Mouse (Mus musculus) heart, adult 2 months (tissue): ENCODE data around the gene U2af2. TPM values are rescaled to one million over a fixed set of nuclear protein-coding genes. Genes with fewer than 3 reads are reported as not detected.
"Not testable (repeated sequence)": the region's sequence is repeated elsewhere in the genome, so short reads cannot be mapped to it uniquely, and the experiment has no call there.

Experiments
- DNase-seq, 2 experiments: peaks; one replicate each; pipeline ENCODE4 v3.0.0; 2021
- H3K27ac ChIP-seq: fragments of 200-600 bp; 2 replicates; pipeline ENCODE4 v1.8.1; 2022
- H3K27me3 ChIP-seq: fragments of 200-500 bp; 2 replicates; pipeline ENCODE4 v1.6.1; 2012; ENCODE audit warnings: mild to moderate bottlenecking, low read length, inconsistent platforms, mixed read lengths; ENCODE audit not compliant: control insufficient read depth, insufficient read depth
- H3K36me3 ChIP-seq: fragments of 200-500 bp; 2 replicates; pipeline ENCODE4 v1.6.1; 2012; ENCODE audit warnings: low read length, inconsistent platforms; ENCODE audit not compliant: control insufficient read depth, insufficient read depth
- H3K4me1 ChIP-seq: fragments of 200-500 bp; 2 replicates; pipeline ENCODE4 v1.6.1; 2011; ENCODE audit warnings: low read length; ENCODE audit not compliant: control insufficient read depth, insufficient read depth
- H3K4me3 ChIP-seq: fragments of 200-600 bp; 2 replicates; pipeline ENCODE4 v1.8.1; 2022
- H3K79me2 ChIP-seq: fragments of 200-500 bp; replicated peaks from 2 replicates; pipeline ENCODE4 v1.6.1; 2012; ENCODE audit warnings: mild to moderate bottlenecking, inconsistent platforms, low read length, moderate library complexity, mixed read lengths; ENCODE audit not compliant: control insufficient read depth, insufficient read depth
- H3K9ac ChIP-seq: fragments of 200-500 bp; 2 replicates; pipeline ENCODE4 v1.6.1; 2012; ENCODE audit warnings: low read depth, mild to moderate bottlenecking, control low read depth, inconsistent platforms, low read length, mixed read lengths
- CTCF ChIP-seq: fragments of 200-600 bp; IDR thresholded peaks from 2 replicates; pipeline ENCODE4 v1.8.1; 2022; ENCODE audit warnings: antibody characterized with exemption, mild to moderate bottlenecking, moderate library complexity
- EP300 ChIP-seq: fragments of 200-500 bp; IDR thresholded peaks from 2 replicates; pipeline ENCODE4 v1.6.1; 2011; ENCODE audit warnings: low read depth, low read length, control low read depth; ENCODE audit not compliant: insufficient read depth
- POLR2A ChIP-seq: fragments of 200-500 bp; IDR thresholded peaks from 2 replicates; pipeline ENCODE4 v1.6.1; 2011; ENCODE audit warnings: mild to moderate bottlenecking, low read depth, low read length, control low read depth; ENCODE audit not compliant: insufficient read depth
- WGBS: fragments of 180-500 bp; shearing (Covaris S2); methylation state at CpG from one replicate; pipeline ENCODE4 v1.1.7; 2018; 5-methylcytosine and 5-hydroxymethylcytosine counted together
- intact Hi-C: fragments of 180-260 bp; cut with DNase I; formaldehyde crosslinking; loops from one replicate; pipeline ENCODE4 v1.15.1; 2025
- polyA plus RNA-seq: library from polyadenylated mRNA; depleted of rRNA; stranded (reverse); fragments of >200 nt; gene quantifications from 2 replicates; pipeline ENCODE4 v1.2.3, GENCODE M21; 2012
- total RNA-seq, 2 experiments: library from RNA; stranded (reverse); gene quantifications; 2 replicates each; pipeline ENCODE4 v1.2.3; 2021

The U2af2 gene
- total and polyA plus RNA-seq, 3 experiments: 65.6 to 84.4 (median 68.5) TPM

DNA sequence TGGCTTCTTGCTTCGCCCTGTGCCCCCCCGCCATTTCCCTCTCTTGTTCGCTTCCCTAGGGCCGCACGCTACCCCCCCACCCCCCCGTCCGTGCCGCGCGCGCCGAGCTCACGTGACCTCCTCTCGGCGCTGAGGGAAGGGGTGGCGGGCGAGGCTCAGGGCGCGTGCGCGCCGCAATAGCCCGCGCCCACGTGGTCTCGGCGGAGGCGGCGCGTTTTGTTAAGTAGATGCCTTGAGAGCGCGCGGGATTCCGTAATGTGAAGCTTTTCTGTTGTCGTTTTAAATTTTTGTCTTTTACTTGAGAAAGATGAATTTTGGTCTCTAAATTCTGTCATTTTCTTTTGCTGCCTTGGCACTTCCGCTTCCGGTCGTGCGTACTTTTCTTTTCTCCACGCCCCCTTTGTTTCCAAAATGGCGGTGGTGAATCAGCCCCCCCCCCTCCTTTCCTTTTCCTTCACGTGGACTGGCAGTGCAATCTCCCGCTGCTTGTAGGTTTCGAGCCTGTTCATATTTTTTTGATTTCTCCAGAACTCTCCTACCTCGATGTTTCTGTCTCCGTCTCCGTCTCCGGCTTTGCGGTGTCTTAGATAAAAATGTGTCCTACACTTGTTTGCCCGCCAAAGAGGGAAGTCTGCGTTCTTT lies 538 bp downstream of the U2af2 start:
- Histone ChIP-seq H3K27ac (peak overlapping the region; percentile 100), H3K4me1 (peaks cover 6% of the 10 kb centered on the region), H3K79me2 (peaks cover 6% of the 10 kb centered on the region), H3K4me3 (peak overlapping the region; percentile 93), H3K36me3 (peaks cover 16% of the 10 kb centered on the region), H3K9ac (peak overlapping the region; percentile 90), H3K27me3 (no peaks in the 10 kb centered on the region; the same call in 1 of the 2 replicates)
- intact Hi-C loops: loop anchor here (1.0 to 10.0 kb wide), 4 partner anchors 16 to 378 kb away; partner anchors contain the start of genes Gm44973, Hspbp1 and Kmt5c
- TF ChIP-seq POLR2A (no peak; the same call in 1 of the 2 replicates), CTCF (no peak), EP300 (no peak)
- DNase-seq: no peak
- 1% methylated on average over 50 of the region's 51 CpGs for WGBS

- WGBS: 83% methylated on average over 6 of the region's 6 CpGs
- intact Hi-C loops: loop anchor here (5.0 to 10.0 kb wide), 2 partner anchors 323 to 380 kb away; partner anchors contain the start of genes Hspbp1 and Kmt5c
- H3K27ac ChIP-seq: no peak overlapping the region
Measured at GRCm38 (mm10) chr7:5064886-5065285, 2.9 kb downstream of the U2af2 start.

DNA sequence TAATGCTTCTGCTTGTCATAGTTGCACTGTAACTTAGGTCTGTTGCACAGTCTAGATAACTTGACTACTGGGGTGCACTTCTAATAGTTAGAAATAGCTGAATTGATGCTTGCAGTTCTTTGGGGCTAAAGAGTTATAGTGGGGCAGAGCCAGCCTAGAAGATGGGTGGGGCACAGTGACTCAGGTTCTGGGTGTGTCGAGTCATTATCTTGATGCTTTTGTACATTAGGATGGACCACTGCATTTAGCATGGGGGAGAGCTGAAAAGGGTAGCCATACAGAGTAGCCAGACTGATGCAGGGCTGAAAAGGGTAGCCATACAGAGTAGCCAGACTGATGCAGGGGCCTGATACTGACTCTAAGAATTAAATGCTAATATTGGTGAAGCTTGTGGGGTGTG lies 11.6 kb downstream of the U2af2 start:
- Histone ChIP-seq H3K4me3 (no peak overlapping the region), H3K4me1 (no peaks in the 10 kb centered on the region), H3K36me3 (peaks cover 15% of the 10 kb centered on the region), H3K9ac (no peak overlapping the region), H3K79me2 (peaks cover 2% of the 10 kb centered on the region), H3K27me3 (no peaks in the 10 kb centered on the region), H3K27ac (no peak overlapping the region)
- TF ChIP-seq EP300 (no peak), POLR2A (no peak), CTCF (no peak)
- 67% methylated on average over 1 of the region's 1 CpGs for WGBS
- DNase-seq: no peak
- intact Hi-C loops: no loop called here

More at GRCm38 (mm10) chr7:5064886-5065285, 2.9 kb downstream of the U2af2 start:
- peaks cover 7% of the 10 kb centered on the region for H3K79me2 ChIP-seq
- no peaks in the 10 kb centered on the region for H3K27me3 ChIP-seq
- no peak for TF ChIP-seq CTCF
- no peak for TF ChIP-seq EP300
- no peak for TF ChIP-seq POLR2A
- H3K4me3 ChIP-seq: no peak overlapping the region
- H3K36me3 ChIP-seq: peaks cover 19% of the 10 kb centered on the region
- DNase-seq: no peak
- no peak overlapping the region for H3K9ac ChIP-seq
- H3K4me1 ChIP-seq: peaks cover 6% of the 10 kb centered on the region

DNA sequence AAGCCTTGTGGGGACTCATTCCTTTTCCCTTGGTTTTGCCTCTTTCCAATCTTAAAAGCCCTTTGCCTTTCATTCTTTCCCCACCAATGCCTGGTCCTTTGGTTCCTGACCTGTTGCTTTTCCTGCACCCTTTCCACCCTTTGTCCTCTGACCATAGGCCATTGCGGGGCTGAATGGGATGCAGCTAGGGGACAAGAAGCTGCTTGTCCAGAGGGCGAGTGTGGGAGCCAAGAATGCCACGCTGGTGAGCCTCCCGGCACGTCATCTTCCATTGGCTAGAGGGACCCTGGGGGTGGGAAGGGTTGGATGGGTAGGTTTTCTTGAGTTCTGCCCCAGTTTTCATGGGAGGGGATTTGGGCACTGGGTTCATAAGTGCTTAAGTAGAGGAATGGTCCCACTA lies 13.0 kb downstream of the U2af2 start:
- H3K4me3 ChIP-seq: no peak overlapping the region
- WGBS: 90% methylated on average over 5 of the region's 5 CpGs
- no peaks in the 10 kb centered on the region for H3K27me3 ChIP-seq
- no peak for DNase-seq
- H3K4me1 ChIP-seq: no peaks in the 10 kb centered on the region
- H3K9ac ChIP-seq: no peak overlapping the region
- no peak overlapping the region for H3K27ac ChIP-seq
- intact Hi-C loops: no loop called here
- peaks cover 12% of the 10 kb centered on the region for H3K36me3 ChIP-seq
- TF ChIP-seq POLR2A (no peak), EP300 (no peak), CTCF (no peak)
- H3K79me2 ChIP-seq: peaks cover 2% of the 10 kb centered on the region

GRCm38 (mm10) chr7:5076931-5077330 lies 15.0 kb downstream of the U2af2 start:
- H3K27me3 ChIP-seq: no peaks in the 10 kb centered on the region
- no peak overlapping the region for H3K9ac ChIP-seq
- intact Hi-C loops: no loop called here
- 75% methylated on average over 2 of the region's 2 CpGs for WGBS
- H3K4me3 ChIP-seq: no peak overlapping the region
- no peak for DNase-seq
- H3K27ac ChIP-seq: no peak overlapping the region
- H3K36me3 ChIP-seq: peaks cover 13% of the 10 kb centered on the region
- H3K4me1 ChIP-seq: peaks cover 1% of the 10 kb centered on the region
- TF ChIP-seq CTCF (no peak), EP300 (no peak), POLR2A (no peak)
- H3K79me2 ChIP-seq: peaks cover 1% of the 10 kb centered on the region

- H3K79me2 ChIP-seq, DNase-seq, H3K27me3 ChIP-seq, H3K4me1 ChIP-seq: not testable (repeated sequence)
- WGBS: 35% methylated on average over 10 of the region's 13 CpGs
- Histone ChIP-seq H3K27ac (peak overlapping the region; percentile 96), H3K36me3 (peaks cover 17% of the 10 kb centered on the region), H3K9ac (peak overlapping the region; percentile 45), H3K4me3 (peak overlapping the region; percentile 95)
- intact Hi-C loops: loop anchor here (1.0 kb wide), 1 partner anchor 46 kb away; the partner anchor contains the start of gene Rasl2-9
Measured at GRCm38 (mm10) chr7:5079365-5080009, 17.5 kb downstream of the U2af2 start.
